Mouse (Mus musculus) Patski (cell line): ENCODE measurements around the gene Gnptab. TPM values are rescaled to one million over a fixed set of nuclear protein-coding genes. Genes with fewer than 3 reads are reported as not detected.

Experiments used
- ATAC-seq: fragments of 100-300 bp; one replicate; pipeline ENCODE4 v1.8.0; 2021
- CTCF ChIA-PET: fragments of 350-600 bp; sonication (Branson Sonifier 250); formaldehyde crosslinking; loops from one replicate; lab custom pipeline; 2022; ENCODE audit warnings: inconsistent platforms; lab: Charles Lee
- POLR2A ChIA-PET: fragments of 350-600 bp; sonication (Branson Sonifier 250); formaldehyde crosslinking; loops from one replicate; lab custom pipeline; 2022; ENCODE audit warnings: antibody characterized with exemption, inconsistent platforms; lab: Charles Lee
- DNase-seq: peaks from one replicate; pipeline ENCODE4 v3.0.0-alpha.2; 2011; ENCODE audit warnings: low read depth, low spot score
- H3K27me3 ChIP-seq: fragments of 371-371 bp; one replicate; pipeline ENCODE4 v1.5.1; 2021
- CTCF ChIP-seq: fragments of 100-300 bp; IDR thresholded peaks from one replicate; pipeline ENCODE4 v1.5.1; 2021
- in situ Hi-C: fragments of 300-500 bp; cut with MboI; formaldehyde crosslinking; loops from 3 replicates; pipeline ENCODE4 v1.11.1; 2018; ENCODE audit warnings: low pct_unique_long_range_greater_than_20kb, mixed read lengths
- polyA plus RNA-seq: library from polyadenylated mRNA; unstranded; gene quantifications from one replicate; pipeline ENCODE4 v1.2.3, GENCODE M21; 2021

Gnptab gene
- polyA plus RNA-seq, 1 experiment from 2014 or later, result 26.3 TPM

DNA sequence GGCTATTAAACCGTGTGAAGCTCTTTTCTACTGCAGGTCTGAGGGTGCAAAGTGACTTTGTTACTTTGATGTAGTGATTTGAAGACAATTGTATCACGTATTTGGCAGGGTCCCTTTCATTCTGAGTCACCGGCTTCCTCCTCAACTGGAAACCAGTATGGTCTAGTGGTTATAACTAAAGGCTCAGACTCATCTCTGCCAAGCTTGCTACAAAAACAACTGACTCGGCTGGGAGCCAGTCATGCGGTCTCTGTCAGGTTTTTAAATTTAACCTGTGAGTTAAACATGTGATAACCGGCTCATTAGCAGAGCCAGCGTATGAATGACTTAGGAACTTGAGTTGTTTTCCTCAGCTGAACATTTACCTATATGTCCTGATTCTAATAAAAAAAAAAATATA, 26.9 kb downstream of the Gnptab start:
- no peaks in the 10 kb centered on the region for H3K27me3 ChIP-seq
- ChIA-PET CTCF (interaction anchor here (1.3 to 1.4 kb wide), 2 partner anchors 20 to 27 kb away, joined by 3 to 5 read pairs; partner anchors contain the start of genes Dram1 and Gnptab), POLR2A (no interaction called here)
- peak; percentile 98 for ATAC-seq
- DNase-seq, result peak; percentile 95
- in situ Hi-C loops, result no loop called here
- TF ChIP-seq CTCF, result no peak

DNA sequence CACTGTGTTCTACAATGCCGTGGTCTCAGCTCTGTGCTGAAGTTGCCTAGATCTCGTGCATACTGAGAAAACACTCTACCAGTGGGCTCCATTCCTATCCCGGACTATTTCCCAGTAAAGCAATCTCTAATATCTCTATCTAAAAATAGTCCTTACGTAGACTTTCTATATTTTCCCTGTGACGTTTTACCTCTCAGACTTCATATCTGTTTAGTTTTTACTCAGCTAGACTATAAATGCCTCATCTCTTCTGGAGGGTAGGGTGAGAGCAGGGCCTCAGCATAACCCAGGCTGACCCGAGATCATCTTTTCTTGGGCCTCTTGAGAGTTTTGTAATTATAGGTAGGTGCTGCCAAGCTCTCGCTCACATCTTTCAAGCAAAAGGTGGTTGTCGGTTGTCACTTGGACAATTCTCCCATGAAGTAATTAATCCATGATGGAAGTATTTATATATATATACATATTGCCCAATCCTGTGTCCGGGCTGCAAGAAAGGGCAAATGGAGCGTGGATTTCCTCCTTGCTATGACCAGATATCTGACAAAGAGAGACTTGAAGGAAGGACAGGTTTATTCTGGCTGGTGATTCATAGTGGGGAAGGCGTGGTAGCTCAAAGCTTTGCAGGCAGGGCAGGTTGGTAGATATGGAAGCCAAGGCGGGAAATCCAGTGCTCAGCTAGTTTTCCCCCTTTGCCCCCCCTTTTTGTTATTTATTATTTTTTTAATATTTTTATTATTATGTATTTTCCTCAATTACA, 29.1 kb downstream of the Gnptab start:
- ChIA-PET CTCF (no interaction called here), POLR2A (no interaction called here)
- ATAC-seq (no peak), DNase-seq (no peak)
- in situ Hi-C loops, result no loop called here
- TF ChIP-seq CTCF, result no peak
- H3K27me3 ChIP-seq, result no peaks in the 10 kb centered on the region

DNA sequence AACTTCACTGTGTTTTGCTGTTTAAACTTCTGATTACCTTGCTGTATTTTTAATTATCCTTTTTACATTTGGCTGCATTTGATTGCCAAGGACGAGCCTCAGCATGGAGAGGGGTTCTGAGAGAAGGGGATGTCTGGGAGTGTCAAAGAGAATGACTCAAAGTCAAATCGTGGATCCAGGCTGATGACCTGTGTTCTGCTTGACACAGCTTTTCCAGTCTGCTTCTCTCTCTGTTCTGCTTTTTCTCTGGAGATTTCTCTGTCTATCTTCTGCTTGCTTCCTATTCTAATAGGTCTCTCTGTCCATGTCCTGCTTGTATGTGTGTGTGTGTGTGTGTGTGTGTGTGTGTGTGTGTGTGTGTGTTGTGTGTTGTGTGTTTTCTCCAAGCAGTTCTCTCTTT, 30.8 kb downstream of the Gnptab start:
- ATAC-seq (no peak), DNase-seq (no peak)
- ChIA-PET CTCF (interaction anchor here (0.9 kb wide), 1 partner anchor 24 kb away, joined by 3 read pairs; no protein-coding TSS in a partner anchor), POLR2A (no interaction called here)
- H3K27me3 ChIP-seq, result no peaks in the 10 kb centered on the region
- no peak for TF ChIP-seq CTCF
- in situ Hi-C loops, result no loop called here

DNA sequence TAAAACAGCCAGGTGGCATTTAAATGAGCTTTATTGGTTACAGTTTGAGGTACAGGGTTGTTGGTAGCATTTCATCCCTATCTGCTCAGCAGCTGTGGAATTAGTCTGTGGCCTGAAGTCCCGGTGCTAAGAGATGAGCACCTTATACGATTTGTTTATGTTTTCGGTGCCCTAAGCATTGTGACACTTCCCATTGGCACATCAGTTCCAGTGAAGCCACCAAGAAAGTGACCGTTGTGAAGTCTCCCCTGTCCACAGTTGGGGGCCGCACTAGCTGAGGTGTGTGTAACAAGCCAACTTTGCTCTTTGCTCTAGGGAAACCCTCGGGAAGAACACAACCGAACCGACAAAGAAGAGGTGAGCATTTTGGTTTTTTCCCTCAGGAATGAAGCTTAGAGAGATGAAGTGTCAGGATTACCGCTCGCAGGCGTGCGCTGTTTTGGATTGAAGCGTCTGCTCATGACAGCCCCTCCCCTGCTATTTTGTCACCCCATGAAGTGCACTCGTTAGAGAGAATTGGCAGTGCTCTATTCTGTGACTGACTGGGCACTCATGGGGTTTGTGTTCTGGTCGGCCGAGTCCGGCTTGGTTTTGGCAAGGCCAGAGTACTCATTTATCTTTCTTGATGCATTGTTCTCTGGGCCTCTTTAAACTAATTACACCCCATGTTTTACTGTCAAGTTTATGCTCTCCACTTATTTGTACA, 33.5 kb downstream of the Gnptab start:
- CTCF ChIA-PET, result interaction anchor here (1.7 kb wide), 2 partner anchors 14 to 34 kb away, joined by 3 to 5 read pairs; partner anchors contain the start of genes Dram1 and Gnptab
- no peaks in the 10 kb centered on the region for H3K27me3 ChIP-seq
- in situ Hi-C loops, result no loop called here
- no peak for DNase-seq
- ATAC-seq, result no peak
- TF ChIP-seq CTCF, result no peak
- POLR2A ChIA-PET, result no interaction called here

DNA sequence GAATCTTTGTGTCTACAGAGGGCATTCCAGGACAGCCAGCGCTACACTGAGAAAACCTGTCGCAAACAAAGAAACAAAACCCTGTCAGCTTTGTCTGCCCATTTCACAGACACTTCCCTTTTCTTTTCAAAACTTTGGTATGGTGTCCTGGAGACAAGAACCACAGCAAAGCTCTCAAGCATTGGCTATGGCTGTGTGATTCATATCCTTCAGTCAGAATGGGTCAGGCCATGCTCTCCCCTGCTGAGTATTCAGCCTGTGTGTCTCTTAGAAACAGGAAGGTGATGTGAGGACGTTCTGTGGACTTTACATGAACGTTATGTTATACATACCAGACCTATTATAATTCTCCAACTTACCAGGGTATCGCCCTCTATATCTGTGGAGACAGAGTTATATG, 38.8 kb downstream of the Gnptab start:
- no peak for DNase-seq
- in situ Hi-C loops, result no loop called here
- ATAC-seq, result no peak
- ChIA-PET CTCF (no interaction called here), POLR2A (no interaction called here)
- TF ChIP-seq CTCF, result no peak
- no peaks in the 10 kb centered on the region for H3K27me3 ChIP-seq

DNA sequence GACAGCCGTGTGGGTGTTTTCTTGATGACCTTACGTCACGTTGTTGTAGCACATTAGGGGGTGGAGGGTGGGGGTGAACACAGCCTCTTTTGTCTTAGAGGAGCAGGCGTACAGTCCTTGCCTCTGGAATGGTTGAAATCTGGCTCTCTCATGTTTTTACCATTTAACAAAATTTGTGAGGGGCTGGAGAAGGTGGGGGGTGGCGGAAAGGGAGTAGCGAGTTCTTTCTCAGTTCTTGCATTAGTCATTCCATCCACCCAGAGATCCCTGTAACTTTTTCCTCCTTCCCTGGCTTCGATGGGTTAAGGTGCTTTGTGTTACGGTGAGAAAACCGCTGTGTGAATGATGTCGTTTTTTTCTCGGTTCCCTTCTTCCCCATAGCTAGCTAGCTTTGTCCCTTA, 41.2 kb downstream of the Gnptab start:
- in situ Hi-C loops, result no loop called here
- no peaks in the 10 kb centered on the region for H3K27me3 ChIP-seq
- CTCF ChIA-PET, result interaction anchor here (1.4 kb wide), 1 partner anchor 10 kb away, joined by 3 read pairs; no protein-coding TSS in a partner anchor
- POLR2A ChIA-PET, result no interaction called here
- ATAC-seq (no peak), DNase-seq (no peak)
- no peak for TF ChIP-seq CTCF

DNA sequence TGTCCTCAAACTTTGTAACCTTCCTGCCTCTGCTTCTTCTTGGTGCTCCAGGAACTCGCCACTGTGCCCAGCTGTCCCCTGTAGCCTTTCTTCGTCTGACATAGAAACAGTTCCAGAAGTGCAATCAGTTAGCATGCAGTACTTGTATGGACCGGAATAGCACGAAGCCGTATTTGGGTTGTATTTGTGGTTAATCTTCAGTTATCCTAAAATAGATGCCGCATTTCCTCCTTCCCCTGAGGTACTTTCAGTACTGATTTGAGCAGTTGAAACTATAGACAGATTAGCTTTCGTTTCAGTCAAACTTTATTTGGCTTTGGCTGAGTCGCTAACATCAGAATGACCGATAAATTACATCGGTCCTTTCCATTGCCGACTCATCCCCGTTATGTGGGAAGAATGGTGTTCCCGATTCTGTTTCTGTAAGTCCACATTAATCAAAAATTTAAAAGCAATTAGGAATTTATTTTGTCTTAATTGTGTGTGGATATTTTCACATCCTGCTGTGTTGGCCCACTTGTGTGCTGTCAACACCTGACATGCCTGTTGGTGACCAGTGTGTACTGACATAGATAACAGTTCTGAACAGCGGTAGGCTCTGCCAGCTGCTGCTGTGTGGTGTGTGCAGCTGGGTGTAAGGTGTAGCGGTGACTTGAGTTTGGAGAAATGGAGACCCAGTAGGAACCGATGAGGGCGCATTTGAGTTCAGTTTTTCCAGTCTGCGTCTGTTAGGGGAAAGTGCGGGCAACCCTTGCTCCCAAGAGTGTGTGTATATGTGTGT, 41.9 kb downstream of the Gnptab start:
- ATAC-seq, result no peak
- H3K27me3 ChIP-seq, result no peaks in the 10 kb centered on the region
- CTCF ChIA-PET, result interaction anchor here (1.4 to 1.8 kb wide), 2 partner anchors 9 to 39 kb away, joined by 3 read pairs; no protein-coding TSS in a partner anchor
- no peak for TF ChIP-seq CTCF
- POLR2A ChIA-PET, result no interaction called here
- in situ Hi-C loops, result no loop called here
- no peak for DNase-seq

DNA sequence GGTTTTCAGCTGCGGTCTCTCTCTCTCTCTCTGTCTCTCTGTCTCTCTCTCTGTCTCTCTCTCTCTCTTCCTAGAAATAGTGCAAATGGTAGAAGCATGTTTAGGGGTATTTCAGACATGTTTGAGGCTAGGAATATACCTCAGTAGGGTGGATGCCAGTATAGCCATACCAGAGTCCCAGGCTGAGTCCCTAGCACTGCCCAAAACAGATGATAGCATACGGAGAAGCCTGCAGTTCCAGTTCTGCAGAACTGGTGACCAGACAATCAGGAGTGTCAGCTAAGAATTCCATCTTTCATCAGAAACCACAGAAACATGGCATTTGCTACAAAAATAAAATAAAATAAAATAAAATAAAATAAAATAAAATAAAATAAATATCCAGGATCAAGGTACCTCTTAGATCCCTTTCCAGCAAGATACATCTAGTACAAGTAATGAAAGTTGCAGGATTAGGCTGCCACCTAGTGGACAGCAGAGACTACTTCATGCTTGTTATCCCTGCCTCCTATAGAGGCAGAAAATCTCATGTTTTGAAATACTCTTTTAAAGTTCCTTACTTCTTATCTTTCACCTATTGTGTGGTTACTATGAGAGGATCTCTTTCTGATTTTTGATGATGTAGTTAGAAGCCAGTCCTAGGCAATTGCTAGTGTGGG, 47.4 kb downstream of the Gnptab start:
- peak; percentile 90 for ATAC-seq
- TF ChIP-seq CTCF, result peak; percentile 69
- ChIA-PET POLR2A (interaction anchor here (0.6 to 0.9 kb wide), 2 partner anchors 45 to 47 kb away, joined by 3 read pairs; partner anchors contain the start of genes Dram1 and Gnptab), CTCF (interaction anchor here (0.6 to 2.5 kb wide), 12 partner anchors 10 to 51 kb away, joined by 3 to 13 read pairs (median 4); partner anchors contain the start of genes Dram1 and Gnptab)
- H3K27me3 ChIP-seq, result no peaks in the 10 kb centered on the region
- in situ Hi-C loops, result loop anchor here (5.0 kb wide), 1 partner anchor 44 kb away; no protein-coding TSS in a partner anchor
- no peak for DNase-seq

DNA sequence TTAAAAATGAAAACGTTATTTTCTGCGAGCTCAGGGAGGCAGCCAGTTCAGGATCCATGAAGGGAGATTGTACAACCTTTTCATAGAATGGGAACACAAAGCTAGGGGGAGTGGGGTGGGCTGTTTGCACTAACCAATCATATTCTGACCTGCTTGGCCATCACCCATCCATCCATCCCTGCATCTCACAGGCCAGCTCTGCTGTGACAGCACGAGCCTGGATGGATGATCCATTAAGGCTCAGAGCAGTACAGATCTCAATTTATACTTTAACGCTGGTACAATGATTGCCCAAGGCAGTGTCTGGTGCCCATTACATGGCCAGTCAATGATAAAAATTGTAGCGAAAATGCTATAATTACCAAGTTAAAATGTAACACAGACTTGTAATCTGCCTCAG, 48.0 kb downstream of the Gnptab start:
- DNase-seq (no peak), ATAC-seq (no peak)
- CTCF ChIA-PET, result interaction anchor here (0.6 to 2.5 kb wide), 11 partner anchors 11 to 52 kb away, joined by 3 to 13 read pairs (median 4); partner anchors contain the start of genes Dram1 and Gnptab
- POLR2A ChIA-PET, result interaction anchor here (0.9 kb wide), 1 partner anchor 48 kb away, joined by 3 read pairs; the partner anchor contains the start of genes Dram1 and Gnptab
- no peak for TF ChIP-seq CTCF
- H3K27me3 ChIP-seq, result no peaks in the 10 kb centered on the region
- in situ Hi-C loops, result loop anchor here (5.0 kb wide), 1 partner anchor 45 kb away; no protein-coding TSS in a partner anchor
